Mouse (Mus musculus) v-Abl transformed pro-B cells (cell line): Measurements from ENCODE around the gene Park7.

Source experiments
- in situ Hi-C, 2 experiments: fragments of 400-800 bp; cut with MboI; formaldehyde crosslinking; loops; one replicate each; pipeline ENCODE4 v1.15.1; 2025; ENCODE audit not compliant: unreplicated experiment in 2 of 2

The Park7 gene

DNA sequence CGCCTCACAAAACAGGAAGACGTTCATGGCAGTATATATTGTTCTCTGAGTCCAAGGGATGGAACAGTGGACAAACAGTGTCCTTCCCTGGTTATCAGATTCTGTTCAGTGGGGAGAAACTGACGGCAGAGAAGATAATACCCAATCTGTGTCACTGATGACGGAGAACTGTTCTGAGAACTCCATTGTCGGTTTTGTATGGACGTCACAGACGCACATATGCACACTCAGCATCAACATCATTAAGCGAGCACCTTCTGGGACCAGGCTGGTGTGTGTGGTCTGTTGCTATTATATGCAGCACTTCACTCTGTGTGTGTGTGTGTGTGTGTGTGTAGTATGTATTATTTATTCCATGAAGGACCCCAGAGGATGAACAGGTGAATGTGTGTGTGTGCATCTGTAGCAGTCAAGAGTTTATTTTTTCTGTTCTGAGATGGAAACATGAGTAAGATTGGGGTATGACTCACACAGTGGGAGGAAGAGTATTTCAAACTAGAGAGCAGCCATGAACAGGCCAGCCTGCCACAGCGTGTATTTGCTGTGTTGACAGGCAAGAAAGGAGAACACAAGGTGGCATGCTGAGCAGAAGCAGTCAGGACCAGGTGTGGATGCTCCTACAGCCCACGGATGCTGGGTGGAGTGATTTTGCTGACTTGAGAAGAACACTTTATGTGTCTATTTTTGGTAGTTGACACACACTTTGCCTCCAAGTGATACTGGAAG, 1.1 kb upstream of the Park7 start:
- in situ Hi-C loops: loop anchor here in 1 of 2 experiments (10.0 to 25.0 kb wide), 3 partner anchors 428 to 829 kb away; no protein-coding TSS in a partner anchor

DNA sequence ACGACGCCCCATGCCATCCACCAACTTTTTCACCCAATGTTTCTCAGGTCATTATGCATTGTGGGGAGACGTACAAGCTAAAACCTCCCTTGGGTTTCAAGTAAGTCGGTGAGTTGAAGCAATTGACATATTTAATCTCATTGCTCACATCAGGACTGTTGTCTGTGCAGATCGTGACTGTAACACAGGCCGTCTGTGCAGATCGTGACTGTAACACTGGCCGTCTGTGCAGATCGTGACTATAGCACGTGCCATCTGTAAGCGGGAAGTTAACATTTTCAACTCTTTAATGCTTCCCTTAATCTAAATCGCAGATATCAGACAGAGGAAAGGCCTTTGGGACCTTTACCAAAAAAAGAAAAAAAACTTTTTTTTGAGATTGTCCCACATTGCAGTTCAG, 494 bp downstream of the Park7 start:
- in situ Hi-C loops: loop anchor here in 1 of 2 experiments (10.0 to 25.0 kb wide), 3 partner anchors 426 to 831 kb away; no protein-coding TSS in a partner anchor

DNA sequence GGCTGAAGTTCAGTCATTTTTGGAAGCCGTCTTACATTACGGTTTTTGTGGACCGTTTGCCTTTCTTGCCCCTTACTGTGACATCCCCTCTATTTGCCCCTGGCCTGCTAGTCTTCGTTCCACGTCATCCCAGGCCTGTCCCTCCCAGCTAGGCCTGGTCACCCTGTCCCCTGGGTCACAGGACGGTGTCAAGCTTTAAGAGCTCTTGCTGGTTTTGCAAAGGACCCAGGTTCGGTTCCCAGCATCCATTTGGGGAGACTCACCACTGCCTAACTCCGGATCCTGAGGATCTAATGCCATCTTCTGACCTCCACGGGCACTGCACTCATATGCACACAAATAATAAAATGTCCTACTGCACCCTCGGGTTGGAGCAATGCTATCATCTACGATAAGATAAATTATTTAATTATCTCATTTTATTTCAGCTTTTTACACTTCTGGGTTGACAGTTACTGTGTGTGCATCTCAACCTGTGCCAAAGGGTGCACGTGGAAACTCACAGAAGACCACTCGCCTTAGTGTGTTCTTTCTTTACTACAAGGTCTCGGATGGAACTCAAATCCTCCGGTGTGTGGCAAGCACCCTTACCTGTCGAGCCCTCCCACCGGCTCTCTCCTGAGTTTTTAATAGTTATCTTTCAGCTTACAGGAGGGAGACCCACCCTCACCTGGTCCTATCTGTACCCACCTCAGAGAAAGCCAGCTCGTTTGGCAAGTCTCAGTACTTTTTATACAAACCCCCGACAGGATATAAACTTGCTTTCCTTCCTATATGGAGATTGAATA, 3.9 kb downstream of the Park7 start:
- in situ Hi-C loops: loop anchor here in 1 of 2 experiments (10.0 to 25.0 kb wide), 3 partner anchors 423 to 834 kb away; no protein-coding TSS in a partner anchor

DNA sequence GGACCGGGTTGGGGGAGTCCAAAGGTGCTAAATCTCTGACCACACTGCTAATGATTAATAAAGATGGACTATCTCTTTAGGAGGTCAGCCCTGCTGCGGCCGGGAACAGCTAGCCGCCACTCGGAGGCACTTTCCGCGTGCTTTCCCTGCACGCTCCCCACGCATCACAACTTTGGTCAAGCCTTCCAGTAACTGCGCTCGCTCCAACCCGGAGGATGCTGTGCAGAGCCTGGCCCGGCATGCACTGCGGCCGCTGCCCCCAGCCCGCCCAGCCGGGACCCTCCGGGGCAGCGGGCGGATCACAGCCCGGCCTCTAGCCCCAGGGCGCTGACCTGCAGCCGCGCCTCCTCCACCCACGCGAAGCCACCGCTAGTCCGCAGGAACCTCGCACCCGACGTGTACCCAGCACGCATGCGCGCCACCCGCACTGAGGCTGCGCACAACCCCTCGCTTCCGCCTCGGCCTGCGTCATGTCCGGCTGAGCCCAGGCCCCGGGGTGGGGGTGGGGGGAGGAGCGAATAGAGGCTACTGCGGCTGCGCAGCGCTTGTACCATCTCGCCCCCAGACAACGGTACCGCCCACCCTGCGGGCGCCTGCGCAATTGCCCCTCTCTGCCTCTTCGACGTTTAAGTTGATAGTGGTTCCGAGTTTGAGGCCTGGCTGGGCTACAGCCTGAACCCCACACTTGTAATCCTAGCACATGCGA, 4.6 kb downstream of the Park7 start:
- in situ Hi-C loops: loop anchor here (10.0 to 25.0 kb wide), 4 partner anchors 55 to 835 kb away; no protein-coding TSS in a partner anchor

DNA sequence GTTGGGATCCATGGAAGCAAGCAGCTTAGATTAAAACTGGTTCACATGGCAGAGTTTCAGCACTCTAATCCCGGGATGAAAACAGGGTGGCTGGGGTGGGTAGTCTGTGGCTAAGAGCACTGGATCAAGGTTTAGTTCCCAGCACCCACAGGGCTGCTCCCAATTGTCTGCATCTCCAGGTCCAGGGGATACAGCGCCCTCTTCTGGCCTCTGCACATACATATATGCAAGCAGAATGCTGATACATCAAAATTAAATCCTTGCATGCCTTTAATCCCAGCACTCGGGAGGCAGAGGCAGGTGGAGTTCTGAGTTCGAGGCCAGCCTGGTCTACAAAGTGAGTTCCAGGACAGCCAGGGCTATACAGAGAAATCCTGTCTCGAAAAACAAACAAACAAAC, 5.7 kb downstream of the Park7 start:
- in situ Hi-C loops: loop anchor here (10.0 to 25.0 kb wide), 3 partner anchors 56 to 646 kb away; no protein-coding TSS in a partner anchor

DNA sequence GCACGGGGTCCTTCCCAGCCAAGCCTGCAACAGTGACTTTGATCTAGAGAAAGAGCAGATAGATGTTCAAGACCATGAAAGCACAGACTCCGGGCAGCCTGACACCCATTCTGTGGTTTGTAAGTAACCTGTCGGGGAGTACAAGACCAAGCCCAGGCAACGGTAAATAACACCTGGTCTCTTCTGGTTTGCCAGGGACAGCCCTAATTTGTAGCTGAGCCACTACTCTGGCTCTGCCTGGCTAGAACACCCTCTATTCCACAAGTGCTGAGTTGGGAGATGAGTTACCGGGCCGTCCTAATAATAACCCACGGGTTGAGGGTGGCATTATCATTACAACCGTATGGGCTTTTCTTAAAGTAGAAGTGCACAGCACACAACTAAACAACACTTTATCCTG, 7.1 kb downstream of the Park7 start:
- in situ Hi-C loops: loop anchor here (10.0 to 25.0 kb wide), 3 partner anchors 58 to 645 kb away; no protein-coding TSS in a partner anchor

DNA sequence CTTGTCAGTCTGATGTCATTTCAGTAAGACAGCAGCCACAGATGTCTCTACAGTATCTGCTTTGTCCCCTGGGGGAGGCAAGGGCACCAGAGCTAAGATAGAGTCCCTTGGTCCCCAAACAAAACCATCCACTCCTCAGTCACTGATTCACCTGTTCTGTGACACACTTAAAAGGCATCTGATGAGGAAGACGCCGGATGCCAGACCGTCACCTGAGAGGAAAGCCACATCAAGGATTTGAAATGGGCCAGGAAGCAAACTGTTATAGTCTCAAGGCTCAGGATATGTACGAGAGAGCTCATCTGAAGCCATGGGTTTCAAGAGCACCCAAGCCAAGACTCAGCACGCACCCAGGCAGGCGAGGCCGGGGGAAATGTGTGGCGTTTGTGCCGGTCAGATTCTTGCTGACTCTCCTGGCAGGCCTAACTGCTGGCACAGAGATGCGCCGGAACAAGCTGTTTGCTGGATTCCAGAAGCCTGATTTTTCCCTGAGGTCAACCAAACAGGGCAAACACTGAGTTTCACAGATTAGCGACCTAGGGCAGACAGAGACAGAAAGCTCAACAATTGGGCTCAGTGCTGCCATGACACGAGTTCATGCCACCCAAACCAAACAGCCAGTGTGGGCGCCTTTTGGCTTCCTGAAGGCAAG, 11.0 kb downstream of the Park7 start:
- in situ Hi-C loops: loop anchor here (10.0 to 25.0 kb wide), 3 partner anchors 62 to 641 kb away; no protein-coding TSS in a partner anchor

DNA sequence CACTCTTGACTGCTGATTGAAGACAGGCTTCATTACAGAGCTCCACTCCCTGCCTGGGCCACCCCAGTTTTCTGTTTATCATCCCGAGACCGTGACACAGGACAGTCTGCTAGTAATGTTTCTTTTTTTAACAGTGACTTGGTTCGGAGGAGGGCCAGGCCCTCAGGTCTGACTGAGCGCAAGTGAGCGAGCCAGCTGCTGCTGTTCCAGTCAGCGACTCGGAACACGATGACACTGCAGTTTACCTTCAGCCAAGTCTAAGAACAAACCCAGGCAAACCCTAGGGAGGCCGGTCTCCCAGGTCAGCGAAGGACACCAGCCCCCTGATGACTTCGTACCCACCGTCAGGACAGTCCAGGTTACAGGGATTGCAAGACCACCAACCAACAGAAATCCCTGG, 12.2 kb downstream of the Park7 start:
- in situ Hi-C loops: loop anchor here (10.0 to 25.0 kb wide), 3 partner anchors 63 to 640 kb away; no protein-coding TSS in a partner anchor

DNA sequence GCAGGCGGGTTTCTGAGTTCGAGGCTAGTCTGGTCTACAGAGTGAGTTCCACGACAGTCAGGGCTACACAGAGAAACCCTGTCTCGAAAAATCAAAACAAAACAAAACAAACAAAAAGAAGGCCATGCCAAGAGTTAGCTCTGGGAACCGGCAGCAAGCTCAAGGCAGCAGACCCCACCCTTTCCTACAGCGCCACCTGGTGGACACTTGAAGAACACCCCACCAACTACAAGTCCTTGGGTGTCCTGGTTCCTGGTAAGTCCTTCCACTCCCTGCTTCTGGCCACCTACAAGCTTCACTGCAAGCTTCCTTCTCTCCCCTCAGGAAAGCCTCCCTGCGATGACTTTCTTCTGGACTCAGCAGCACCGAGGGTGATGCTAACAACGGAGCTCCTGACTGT, 12.6 kb downstream of the Park7 start:
- in situ Hi-C loops: loop anchor here (10.0 to 25.0 kb wide), 3 partner anchors 63 to 639 kb away; no protein-coding TSS in a partner anchor

DNA sequence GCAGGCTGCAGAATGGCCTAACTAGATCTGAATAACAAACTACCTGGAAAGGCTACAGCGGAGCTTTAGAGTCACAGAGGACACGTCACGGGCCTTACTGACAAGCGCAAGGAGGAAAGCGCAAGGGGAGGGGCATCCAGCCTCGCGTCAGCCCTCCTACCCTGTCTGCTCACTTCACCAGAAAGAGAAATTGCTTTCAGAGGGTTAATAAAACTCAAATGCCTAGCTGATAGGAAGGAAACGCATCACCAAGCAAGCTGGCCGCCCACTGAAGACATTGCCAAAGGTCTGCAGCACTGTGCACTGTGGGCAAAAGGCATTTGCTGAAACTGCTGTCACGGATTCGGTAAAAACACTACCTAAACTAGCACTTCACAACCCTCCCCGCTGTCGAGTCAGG, 13.8 kb downstream of the Park7 start:
- in situ Hi-C loops: loop anchor here (10.0 to 25.0 kb wide), 3 partner anchors 64 to 638 kb away; no protein-coding TSS in a partner anchor

DNA sequence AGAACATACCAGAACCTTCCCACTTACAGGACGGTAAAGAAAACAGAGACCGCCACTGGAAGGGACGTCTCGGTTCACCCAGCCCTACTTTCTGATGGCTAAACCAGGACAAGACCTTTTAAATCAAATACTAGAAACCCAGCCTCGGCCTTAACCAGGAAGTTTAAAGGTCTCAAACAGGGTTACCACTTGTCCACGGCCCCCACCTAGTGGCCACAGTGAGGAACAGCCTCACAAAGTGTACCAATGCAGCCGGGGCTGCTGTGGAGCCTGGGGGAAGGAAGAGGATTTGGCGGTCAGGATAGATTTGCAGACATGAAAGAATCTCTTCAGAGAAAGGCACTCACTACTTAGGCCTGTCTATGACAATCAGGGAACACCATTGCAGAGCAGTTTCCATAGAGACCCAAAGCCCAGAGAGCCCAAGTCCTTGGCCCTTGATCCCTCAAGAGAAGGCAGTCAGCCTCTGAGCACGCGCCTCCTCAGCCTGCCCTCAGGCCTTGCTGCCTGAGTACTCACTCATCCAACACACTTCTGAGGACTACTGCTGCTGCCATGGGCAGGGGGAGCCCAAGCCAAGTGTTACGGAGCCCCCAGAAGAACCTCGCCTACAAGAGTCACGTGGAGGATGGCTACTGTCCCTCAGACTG, 15.4 kb downstream of the Park7 start:
- in situ Hi-C loops: loop anchor here (5.0 to 25.0 kb wide), 3 partner anchors 242 to 1837 kb away; no protein-coding TSS in a partner anchor

DNA sequence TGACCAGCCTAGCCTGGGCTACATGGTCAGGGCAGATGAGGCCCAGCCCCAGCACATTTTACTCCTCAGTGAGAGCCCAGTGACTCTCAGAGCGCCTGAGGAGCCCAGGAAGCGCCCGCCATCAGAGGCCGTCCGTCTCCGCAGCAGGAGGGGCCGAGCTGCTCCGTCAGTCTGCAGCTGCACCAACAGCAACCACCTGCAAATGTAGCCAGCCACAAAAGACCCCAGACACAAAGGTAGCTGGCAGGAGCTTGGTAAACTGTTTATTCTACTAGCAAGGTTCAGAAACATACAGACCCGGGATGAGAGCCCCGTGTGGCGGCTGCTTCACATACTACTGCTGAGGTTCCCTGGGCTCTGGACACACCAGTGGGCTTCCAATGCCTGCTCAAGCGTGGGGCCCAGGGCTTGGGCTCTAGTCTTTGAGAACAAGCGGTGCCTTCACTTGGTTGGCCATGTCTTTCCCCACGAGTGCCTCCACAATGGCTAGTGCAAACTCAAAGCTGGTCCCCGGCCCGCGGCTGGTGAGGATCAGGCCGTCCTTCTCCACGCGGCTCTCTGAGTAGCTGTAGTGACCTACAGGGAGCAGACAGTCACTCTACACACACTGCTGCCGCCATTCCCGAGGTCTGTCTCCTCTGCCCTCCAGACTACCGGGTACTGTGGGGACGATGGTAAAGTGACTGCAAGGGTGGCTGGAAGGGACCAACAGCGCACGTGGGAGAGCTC, 17.2 kb downstream of the Park7 start:
- in situ Hi-C loops: loop anchor here (5.0 to 25.0 kb wide), 3 partner anchors 240 to 1835 kb away; no protein-coding TSS in a partner anchor

DNA sequence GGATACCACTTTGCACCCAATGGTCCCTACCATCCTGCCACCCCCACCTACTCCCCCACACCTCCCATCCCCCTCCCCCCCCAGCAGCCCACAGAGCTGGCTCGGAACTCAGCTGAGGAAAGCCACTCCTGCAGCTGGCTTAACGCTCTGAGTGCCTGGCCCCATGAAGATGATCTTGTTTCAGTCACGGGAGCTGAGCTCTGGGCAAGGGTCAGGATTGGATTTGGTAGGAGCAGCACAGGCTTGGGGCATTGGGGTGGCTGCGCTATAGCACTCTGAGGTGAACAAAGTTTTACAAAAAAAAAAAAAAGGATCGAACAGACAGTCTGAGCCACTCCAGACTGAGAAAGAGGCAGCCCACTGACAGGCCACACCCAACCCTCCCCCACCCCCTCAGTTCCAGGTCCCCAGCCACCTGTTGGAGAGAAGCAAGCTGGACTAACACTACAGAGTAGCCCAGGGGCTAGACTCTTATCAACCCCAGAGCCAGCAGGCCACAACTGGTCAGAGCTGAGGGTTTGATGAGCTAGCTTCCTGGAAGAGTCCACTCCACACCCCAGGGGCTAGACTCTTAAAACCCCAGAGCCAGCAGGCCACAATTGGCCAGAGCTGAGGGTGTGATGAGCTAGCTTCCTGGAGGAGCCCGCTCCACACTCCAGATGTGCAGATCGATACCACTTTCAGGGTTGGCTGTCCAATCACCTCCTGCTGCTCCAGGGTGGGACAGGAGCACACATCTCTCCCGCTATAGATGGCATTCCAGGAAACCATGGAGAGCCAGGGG, 19.3 kb downstream of the Park7 start:
- in situ Hi-C loops: loop anchor here (5.0 to 25.0 kb wide), 3 partner anchors 238 to 1833 kb away; no protein-coding TSS in a partner anchor

DNA sequence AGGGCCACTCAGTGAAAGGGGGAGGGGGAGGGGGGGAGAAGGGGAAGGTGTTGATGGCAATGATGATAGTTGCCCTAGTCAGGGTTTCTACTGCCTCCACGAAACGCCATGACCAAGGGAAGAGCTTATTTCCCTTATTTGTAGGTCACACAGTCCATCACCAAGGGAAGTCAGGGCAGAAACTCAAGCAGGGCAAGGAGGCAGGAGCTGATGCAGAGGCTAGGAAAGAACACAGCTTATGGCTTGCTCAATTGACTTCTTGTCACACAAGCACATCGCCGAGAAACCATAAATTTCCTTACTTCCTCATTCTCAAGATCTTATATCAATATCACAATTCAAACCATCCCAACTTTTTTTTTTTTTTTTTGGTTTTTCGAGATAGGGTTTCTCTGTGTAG, 22.9 kb downstream of the Park7 start:
- in situ Hi-C loops: loop anchor here (5.0 to 25.0 kb wide), 3 partner anchors 234 to 1829 kb away; no protein-coding TSS in a partner anchor

DNA sequence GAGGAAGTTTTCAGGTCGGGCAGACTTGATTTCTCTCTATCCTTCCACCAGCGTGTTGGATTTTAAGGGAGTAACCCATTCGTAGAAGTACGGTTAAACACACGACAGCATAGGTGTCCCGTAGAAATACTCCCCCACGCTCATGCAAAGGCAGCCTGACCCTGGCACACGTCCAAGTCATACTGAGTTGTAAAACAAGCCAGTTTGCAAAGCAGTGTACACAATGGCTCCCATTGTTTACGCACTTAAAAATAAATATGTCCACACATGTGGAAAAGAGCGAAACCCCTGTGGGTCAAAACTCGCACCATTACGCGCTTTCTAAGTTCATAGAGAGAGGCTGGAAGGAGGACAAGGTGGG, 24.3 kb downstream of the Park7 start:
- in situ Hi-C loops: loop anchor here (5.0 to 25.0 kb wide), 3 partner anchors 233 to 1828 kb away; no protein-coding TSS in a partner anchor

DNA sequence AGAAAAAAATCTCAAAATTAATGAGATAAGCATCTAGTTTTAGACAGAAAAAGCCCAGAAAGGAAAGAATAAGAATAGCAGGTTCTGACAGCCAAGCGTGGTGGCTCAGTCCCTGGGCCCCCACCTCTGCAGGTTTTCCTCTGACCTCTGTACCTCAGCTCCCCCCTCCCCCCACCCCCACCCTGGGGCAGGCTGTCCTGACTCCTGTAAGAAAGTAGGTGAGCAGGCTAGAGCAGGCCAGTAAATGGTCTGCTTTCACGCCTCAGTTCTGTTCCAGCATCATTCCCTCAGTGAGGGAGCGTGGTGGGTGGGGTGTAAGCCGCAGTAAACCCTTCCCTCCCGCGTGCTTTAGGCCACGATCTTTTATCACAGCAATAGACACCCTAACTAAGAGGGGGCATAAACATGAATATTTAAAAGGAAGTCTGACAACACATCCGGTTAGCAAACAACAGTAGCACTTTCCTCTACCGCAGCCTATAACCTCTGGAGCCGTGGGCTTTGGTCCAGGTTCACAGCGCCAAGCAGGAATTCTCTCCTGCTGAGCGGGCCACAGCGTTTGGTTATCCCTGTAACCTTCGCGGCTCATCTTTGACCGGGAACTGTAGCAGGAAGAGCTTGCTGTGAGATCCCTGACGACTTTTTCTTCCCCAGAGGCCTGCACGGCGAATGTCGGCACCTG, 24.8 kb downstream of the Park7 start:
- in situ Hi-C loops: loop anchor here (25.0 kb wide), 2 partner anchors 552 to 1827 kb away; no protein-coding TSS in a partner anchor

DNA sequence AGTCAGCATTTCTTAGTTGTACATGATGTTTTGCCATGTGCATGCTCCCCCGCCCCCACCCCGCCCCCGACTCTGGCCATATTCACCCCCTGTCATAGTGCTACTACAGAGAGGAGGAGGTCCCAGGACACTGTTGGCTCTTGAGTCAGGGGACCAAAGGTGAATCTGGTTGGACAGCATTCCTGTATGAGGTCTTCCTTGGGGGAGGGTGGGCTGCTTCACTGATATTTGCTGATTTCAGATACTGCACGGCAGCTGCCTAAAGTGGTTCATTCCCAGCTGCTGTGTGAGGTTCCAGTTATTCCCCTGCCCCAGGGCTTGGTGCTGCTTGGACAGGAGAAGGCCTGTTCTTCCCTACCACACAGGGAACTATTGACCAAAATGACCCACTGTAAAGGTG, 25.7 kb downstream of the Park7 start:
- in situ Hi-C loops: loop anchor here (25.0 kb wide), 2 partner anchors 551 to 1826 kb away; no protein-coding TSS in a partner anchor
